In the genomic region with DNA sequence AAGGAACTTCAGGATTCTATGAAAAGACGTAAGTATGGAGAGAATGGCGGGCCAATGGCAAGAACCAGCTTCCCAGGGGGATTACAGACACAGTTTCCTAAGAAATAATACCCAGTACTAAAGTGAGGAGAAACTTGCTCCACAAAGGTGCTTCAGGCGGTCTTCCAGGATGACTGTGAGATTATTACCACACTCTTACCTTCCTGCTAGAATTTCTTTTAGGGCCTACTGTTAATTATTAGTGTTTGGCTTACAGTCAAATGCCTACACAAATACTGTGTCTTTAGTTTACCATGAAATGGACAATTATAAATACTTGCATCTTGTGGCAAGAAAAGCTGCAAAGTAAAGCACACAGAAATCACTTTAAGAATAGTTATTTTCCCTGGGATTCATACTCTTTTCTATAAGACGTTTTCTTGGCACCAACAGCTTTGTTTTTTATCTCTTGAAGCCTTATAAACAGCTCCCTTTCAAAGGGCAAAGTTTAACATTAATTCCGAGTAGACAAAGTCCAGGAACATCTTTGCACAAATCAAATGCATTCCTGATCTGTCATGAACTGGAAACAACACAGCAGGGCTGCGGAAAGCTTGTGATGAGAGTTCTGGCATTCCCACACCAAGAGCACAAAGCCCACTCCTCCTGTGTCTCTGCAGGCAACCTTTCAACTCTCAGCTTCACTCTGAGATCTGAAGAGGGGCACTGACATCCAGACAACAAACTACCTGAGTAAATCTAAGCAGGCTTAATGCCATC, we compare ENCODE assay signal across 11 mouse cellular contexts.
DNase-seq lines count a peak whose midpoint lies in the region; ATAC-seq and TF ChIP-seq lines count a peak whose summit lies in the region.
"Had no signal": no experiment of that assay in that cellular context is flagged by ENCODE, and none has a peak within 500 bp of the region (broad histone marks: within the 10 kb centered on the region; RNA-seq: fewer than 3 reads in every experiment).

No protein-coding gene starts in this region.

- H3K4me1 ChIP-seq in midbrain, embryonic 10.5 days = peaks cover 34% of the 10 kb centered on the region
- no peaks in the 10 kb centered on the region for H3K4me1 ChIP-seq in midbrain, postnatal 0 days (ENCODE audit: insufficient read depth, low read length)
- H3K4me1 ChIP-seq: liver, embryonic 13.5 days had no signal

- no peak for ATAC-seq in midbrain, postnatal 0 days (ENCODE audit: low FRiP score)

- no peak for DNase-seq in midbrain, embryonic 10.5 days (ENCODE audit: low spot score)
- DNase-seq in midbrain, postnatal 0 days (ENCODE audit: low spot score) = no peak
- peak; percentile 14 for DNase-seq in embryo, embryonic 9.5 days (ENCODE audit: extremely low spot score)
- DNase-seq in kidney, adult 9 months = peak; percentile 89
- peak; percentile 29 for DNase-seq in yolk sac, embryonic 10.5 days (ENCODE audit: low spot score)
- DNase-seq in adrenal gland, postnatal 10 days = no peak
- no peak for DNase-seq in gastrocnemius, adult 18-20 months (ENCODE audit: low spot score)
- DNase-seq: adrenal gland, adult 8-10 months; heart, postnatal 4 days; liver, embryonic 13.5 days; lung, postnatal 36 days had no signal

- WGBS in midbrain, embryonic 10.5 days = 27% methylated on average over 6 of the region's 6 CpGs
- 35% methylated on average over 6 of the region's 6 CpGs for WGBS in midbrain, postnatal 0 days

- no peak for TF ChIP-seq CTCF in midbrain, postnatal 0 days (IDR thresholded peaks at IDR 0.05)

- no peaks in the 10 kb centered on the region for H3K27me3 ChIP-seq in midbrain, embryonic 10.5 days (ENCODE audit: low read depth, poor library complexity, severe bottlenecking)
- no peaks in the 10 kb centered on the region for H3K27me3 ChIP-seq in midbrain, postnatal 0 days (ENCODE audit: insufficient read depth, low read length)
- H3K27me3 ChIP-seq: liver, embryonic 13.5 days had no signal

- peaks cover 30% of the 10 kb centered on the region for H3K36me3 ChIP-seq in midbrain, embryonic 10.5 days
- H3K36me3 ChIP-seq in midbrain, postnatal 0 days (ENCODE audit: insufficient read depth, low read length) = no peaks in the 10 kb centered on the region
- H3K36me3 ChIP-seq: liver, embryonic 13.5 days had no signal

- H3K9ac ChIP-seq in midbrain, postnatal 0 days (replicated peaks; ENCODE audit: low read length, poor library complexity, severe bottlenecking) = no peak overlapping the region
- H3K9ac ChIP-seq: liver, embryonic 13.5 days had no signal

- no peak overlapping the region for H3K4me3 ChIP-seq in midbrain, embryonic 10.5 days
- H3K4me3 ChIP-seq in midbrain, postnatal 0 days (ENCODE audit: low read depth, low read length) = no peak overlapping the region
- H3K4me3 ChIP-seq: liver, embryonic 13.5 days had no signal

- 0 out of 2 replicates have a peak overlapping the region, but pooled peaks have one; percentile 23 for H3K27ac ChIP-seq in midbrain, embryonic 10.5 days (replicated peaks)
- H3K27ac ChIP-seq in midbrain, postnatal 0 days (ENCODE audit: low read depth, low read length) = no peak overlapping the region
- H3K27ac ChIP-seq: liver, embryonic 13.5 days had no signal

- no peaks in the 10 kb centered on the region; the same call in 1 of the 2 replicates for H3K9me3 ChIP-seq in midbrain, embryonic 10.5 days (replicated peaks)
- no peaks in the 10 kb centered on the region for H3K9me3 ChIP-seq in midbrain, postnatal 0 days (ENCODE audit: low read length)
- H3K9me3 ChIP-seq: liver, embryonic 13.5 days had no signal

- no peak overlapping the region for H3K4me2 ChIP-seq in midbrain, postnatal 0 days (ENCODE audit: low read depth, low read length, poor library complexity, severe bottlenecking)
- H3K4me2 ChIP-seq: liver, embryonic 13.5 days had no signal

Comparison
In these comparisons a context has a peak if more than half of its experiments do, and no peak if none do; other contexts are left out.
1. DNase-seq: peak in embryo, embryonic 9.5 days (single experiment), kidney, adult 9 months (single experiment) and yolk sac, embryonic 10.5 days (single experiment); none in midbrain, embryonic 10.5 days (single experiment), midbrain, postnatal 0 days (single experiment), adrenal gland, postnatal 10 days (single experiment) and gastrocnemius, adult 18-20 months (single experiment).